Mouse (Mus musculus) forebrain, embryonic 10.5 days (tissue): ENCODE data around the gene Scimp. TPM values are rescaled to one million over a fixed set of nuclear protein-coding genes. Genes with fewer than 3 reads are reported as not detected.

Experiments used
- DNase-seq: peaks from one replicate; pipeline ENCODE4 v3.0.0-alpha.2; 2017; ENCODE audit warnings: low spot score; ENCODE audit errors: extremely low spot score
- H3K27ac ChIP-seq: fragments of 300-500 bp; sonication (generic); 2 replicates; pipeline ENCODE4 v1.5.1; 2016; ENCODE audit warnings: mild to moderate bottlenecking
- H3K27me3 ChIP-seq: fragments of 300-500 bp; sonication (generic); 2 replicates; pipeline ENCODE4 v1.6.1; 2016; ENCODE audit warnings: mild to moderate bottlenecking; ENCODE audit not compliant: poor library complexity, severe bottlenecking
- H3K36me3 ChIP-seq: fragments of 300-500 bp; sonication (generic); replicated peaks from 2 replicates; pipeline ENCODE4 v1.6.1; 2016; ENCODE audit warnings: mild to moderate bottlenecking, moderate library complexity
- H3K4me1 ChIP-seq: fragments of 300-500 bp; sonication (generic); 2 replicates; pipeline ENCODE4 v1.6.1; 2016
- H3K4me3 ChIP-seq: fragments of 300-500 bp; sonication (generic); 2 replicates; pipeline ENCODE4 v1.5.1; 2016; ENCODE audit warnings: mild to moderate bottlenecking, moderate library complexity
- H3K9me3 ChIP-seq: fragments of 300-500 bp; sonication (generic); 2 replicates; pipeline ENCODE4 v1.6.1; 2016; ENCODE audit warnings: mild to moderate bottlenecking, moderate library complexity
- WGBS: fragments of 180-500 bp; shearing (Covaris S2); methylation state at CpG from one replicate; pipeline ENCODE4 v1.1.7; 2016; 5-methylcytosine and 5-hydroxymethylcytosine counted together
- polyA plus RNA-seq: library from polyadenylated mRNA; unstranded; fragments of >200 nt; fragmentation: Nextera tagmentation; extraction: Ambion mirVana; gene quantifications from 2 replicates; pipeline ENCODE4 v1.2.1, GENCODE M21; 2016

Scimp gene
- polyA plus RNA-seq, 1 experiment from 2014 or later: not detected

DNA sequence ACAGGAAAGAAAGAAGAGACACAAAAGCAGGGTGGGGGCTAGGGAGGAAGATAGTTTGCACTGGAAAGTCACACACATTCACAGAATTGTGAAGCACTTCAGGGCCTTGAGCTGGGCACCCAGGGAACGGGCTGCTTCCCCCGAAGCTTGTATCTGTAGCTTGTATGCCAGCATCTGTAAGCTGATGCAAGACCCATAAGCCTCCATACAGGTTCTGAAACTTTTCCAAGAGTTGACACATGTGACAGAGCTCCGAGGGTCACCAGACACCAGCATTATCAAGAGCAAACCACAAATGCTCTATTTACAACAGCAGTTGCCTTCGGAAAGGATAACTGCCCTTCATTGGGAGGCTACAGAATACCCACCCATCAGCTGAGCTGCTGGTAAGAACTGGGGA is 4.8 kb downstream of the Scimp start:
- H3K27ac ChIP-seq: no peak overlapping the region
- no peak for DNase-seq
- no peaks in the 10 kb centered on the region; the same call in 1 of the 2 replicates for H3K4me1 ChIP-seq
- H3K9me3 ChIP-seq: no peaks in the 10 kb centered on the region
- H3K36me3 ChIP-seq: no peaks in the 10 kb centered on the region
- WGBS: 91% methylated on average over 4 of the region's 4 CpGs
- H3K27me3 ChIP-seq: no peaks in the 10 kb centered on the region
- no peak overlapping the region for H3K4me3 ChIP-seq

DNA sequence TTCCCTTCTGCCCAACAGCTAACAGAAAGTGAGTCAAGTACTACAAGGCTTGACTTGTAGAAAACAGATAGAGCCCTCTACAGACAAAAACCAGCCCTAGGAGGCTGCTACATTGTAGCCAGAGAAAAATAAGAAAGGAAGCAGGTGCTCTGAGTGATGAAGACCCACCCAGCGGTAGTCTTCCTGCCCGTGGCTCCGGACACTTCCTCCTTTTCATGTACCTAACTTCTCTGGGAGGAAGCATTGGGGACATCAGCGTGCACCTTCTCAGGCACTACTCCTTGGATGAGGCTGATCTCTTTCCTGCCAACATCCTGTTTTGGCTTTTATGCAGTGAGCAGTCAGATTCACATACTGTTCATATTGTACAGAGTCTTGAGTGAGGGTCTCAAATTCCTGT is 5.7 kb downstream of the Scimp start:
- 93% methylated on average over 4 of the region's 4 CpGs for WGBS
- no peak for DNase-seq
- Histone ChIP-seq H3K4me1 (no peaks in the 10 kb centered on the region; the same call in 1 of the 2 replicates), H3K9me3 (no peaks in the 10 kb centered on the region), H3K27me3 (no peaks in the 10 kb centered on the region), H3K4me3 (no peak overlapping the region), H3K27ac (no peak overlapping the region), H3K36me3 (no peaks in the 10 kb centered on the region)

DNA sequence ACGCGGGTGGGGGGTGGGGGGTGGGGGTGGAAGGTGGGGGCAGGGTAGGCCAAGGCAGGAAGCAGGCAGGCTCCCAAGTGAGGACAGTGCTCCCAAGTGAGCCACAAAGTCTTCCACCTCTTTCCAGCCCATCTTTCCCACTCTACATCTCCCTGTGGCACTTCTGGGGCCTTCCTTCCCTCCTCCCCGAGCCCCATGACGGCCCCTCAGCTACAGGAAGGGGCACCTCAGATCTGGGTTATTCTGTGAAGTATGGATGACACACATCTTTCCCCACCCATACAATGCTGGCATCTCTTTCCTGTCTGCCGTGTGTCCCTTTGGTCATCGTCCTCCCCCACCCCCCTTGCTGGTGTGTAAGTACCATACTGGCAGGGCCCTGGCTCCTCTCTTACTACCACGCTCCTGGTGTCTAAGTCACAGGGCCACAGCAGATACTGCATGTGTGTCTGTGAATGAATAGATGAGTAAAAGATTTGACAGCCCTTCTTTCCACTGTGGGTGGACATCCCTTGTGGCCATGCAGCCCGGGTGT is 6.7 kb downstream of the Scimp start:
- DNase-seq: no peak
- Histone ChIP-seq H3K4me1 (no peaks in the 10 kb centered on the region; the same call in 1 of the 2 replicates), H3K36me3 (no peaks in the 10 kb centered on the region), H3K27me3 (no peaks in the 10 kb centered on the region), H3K9me3 (no peaks in the 10 kb centered on the region), H3K27ac (peak overlapping the region; percentile 20; the same call in 1 of the 2 replicates), H3K4me3 (no peak overlapping the region)
- WGBS: 82% methylated on average over 8 of the region's 8 CpGs

DNA sequence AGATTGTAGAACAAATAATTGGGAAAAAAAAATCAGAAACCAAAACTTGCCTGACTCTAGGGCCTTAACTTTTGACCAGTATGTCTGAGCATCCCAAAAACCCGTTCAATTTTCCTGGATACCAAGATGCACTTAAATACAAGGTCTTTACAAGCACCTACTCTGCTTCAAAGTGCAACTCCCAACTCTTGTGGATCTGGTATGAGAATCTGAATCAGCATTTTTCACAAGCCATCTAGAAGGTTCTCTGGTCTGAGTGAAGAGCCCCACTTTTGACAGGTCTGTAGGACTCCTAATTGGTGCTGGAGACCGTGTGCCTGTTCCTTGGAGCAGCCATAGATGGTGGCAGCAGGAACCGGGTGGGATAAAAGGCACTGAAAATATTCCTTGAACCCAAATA is 8.0 kb downstream of the Scimp start:
- no peaks in the 10 kb centered on the region; the same call in 1 of the 2 replicates for H3K4me1 ChIP-seq
- no peaks in the 10 kb centered on the region for H3K27me3 ChIP-seq
- no peak overlapping the region for H3K4me3 ChIP-seq
- H3K9me3 ChIP-seq: no peaks in the 10 kb centered on the region
- H3K27ac ChIP-seq: no peak overlapping the region
- WGBS: 91% methylated on average over 3 of the region's 3 CpGs
- DNase-seq: no peak
- no peaks in the 10 kb centered on the region for H3K36me3 ChIP-seq

DNA sequence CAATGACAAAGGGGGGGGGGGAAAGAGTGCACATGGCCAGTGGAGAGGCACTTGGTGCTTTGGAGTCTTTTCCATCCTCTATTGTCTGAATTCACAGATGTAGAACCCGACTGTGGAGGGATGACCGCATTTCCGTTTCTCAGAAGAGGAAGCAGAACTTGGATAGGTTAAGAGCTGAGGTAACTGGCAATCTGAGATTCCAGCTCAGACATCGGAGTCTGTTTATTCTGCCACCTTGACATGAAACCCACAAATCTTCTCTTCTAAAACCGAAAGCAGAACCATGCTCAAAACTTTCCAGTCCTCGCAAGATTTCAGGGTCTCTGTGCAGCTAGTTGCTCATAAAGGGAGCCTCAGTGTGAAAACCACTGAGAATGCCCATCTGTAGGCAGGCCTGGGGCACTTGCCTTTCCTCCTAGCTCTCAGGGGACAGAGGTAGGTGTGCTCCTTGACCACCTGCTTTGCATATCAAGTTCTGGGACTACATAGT is 8.6 kb downstream of the Scimp start:
- no peaks in the 10 kb centered on the region; the same call in 1 of the 2 replicates for H3K4me1 ChIP-seq
- no peaks in the 10 kb centered on the region for H3K27me3 ChIP-seq
- no peaks in the 10 kb centered on the region for H3K9me3 ChIP-seq
- 90% methylated on average over 6 of the region's 6 CpGs for WGBS
- DNase-seq: no peak
- H3K27ac ChIP-seq: no peak overlapping the region
- no peaks in the 10 kb centered on the region for H3K36me3 ChIP-seq
- no peak overlapping the region for H3K4me3 ChIP-seq

DNA sequence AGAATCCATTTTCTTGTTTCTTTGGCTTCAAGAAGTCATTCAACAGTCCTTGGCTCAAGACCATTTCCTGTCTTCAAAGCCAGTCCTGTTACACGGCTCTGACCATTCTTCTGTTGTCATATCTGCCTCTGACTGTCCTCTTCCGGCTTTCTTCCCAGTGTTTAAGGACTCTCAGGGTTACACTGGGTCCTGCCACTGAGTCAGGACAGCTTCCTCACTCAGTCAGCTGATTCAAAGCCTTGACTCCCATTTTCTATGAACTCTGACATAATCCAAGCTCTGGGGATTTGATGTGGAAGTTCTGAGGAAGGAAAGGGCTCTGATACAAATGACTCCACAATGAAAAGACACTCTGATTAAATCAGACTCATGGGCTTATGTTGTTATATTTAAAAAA is 9.5 kb downstream of the Scimp start:
- DNase-seq: no peak
- no peak overlapping the region for H3K4me3 ChIP-seq
- H3K4me1 ChIP-seq: no peaks in the 10 kb centered on the region
- H3K27ac ChIP-seq: no peak overlapping the region
- 84% methylated on average over 2 of the region's 2 CpGs for WGBS
- no peaks in the 10 kb centered on the region for H3K36me3 ChIP-seq
- H3K9me3 ChIP-seq: no peaks in the 10 kb centered on the region
- no peaks in the 10 kb centered on the region for H3K27me3 ChIP-seq

DNA sequence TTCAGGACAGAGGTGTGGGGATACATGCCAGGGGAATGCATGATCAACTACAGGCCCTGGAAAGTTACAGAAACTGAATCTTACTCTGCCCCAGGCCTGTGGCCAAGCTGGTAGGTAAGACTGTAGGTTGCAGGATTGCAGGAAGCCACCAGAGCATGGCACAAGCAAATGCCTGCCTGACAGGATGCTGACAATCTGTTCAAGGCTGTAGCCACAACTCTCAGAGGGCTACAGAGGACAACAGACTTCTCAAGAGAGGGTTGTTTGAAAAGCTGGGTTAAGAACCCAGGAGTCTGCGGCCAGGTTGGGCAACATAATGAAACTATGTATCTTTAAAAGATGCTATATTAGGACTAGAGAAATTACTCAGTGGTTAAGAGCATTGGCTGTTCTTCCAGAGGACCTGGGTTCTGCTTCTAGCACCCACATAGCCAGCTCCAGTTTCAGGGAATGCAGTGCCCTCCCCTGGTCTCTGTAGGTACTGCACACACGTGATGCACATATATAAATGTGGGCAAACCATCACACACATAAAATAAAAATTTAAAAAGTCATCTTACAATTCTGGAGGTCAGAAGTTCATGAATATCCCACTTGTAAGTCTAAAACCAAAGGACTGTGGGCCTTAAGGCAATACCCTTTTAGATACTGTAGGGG is 10.1 kb downstream of the Scimp start:
- WGBS: 88% methylated on average over 2 of the region's 2 CpGs

DNA sequence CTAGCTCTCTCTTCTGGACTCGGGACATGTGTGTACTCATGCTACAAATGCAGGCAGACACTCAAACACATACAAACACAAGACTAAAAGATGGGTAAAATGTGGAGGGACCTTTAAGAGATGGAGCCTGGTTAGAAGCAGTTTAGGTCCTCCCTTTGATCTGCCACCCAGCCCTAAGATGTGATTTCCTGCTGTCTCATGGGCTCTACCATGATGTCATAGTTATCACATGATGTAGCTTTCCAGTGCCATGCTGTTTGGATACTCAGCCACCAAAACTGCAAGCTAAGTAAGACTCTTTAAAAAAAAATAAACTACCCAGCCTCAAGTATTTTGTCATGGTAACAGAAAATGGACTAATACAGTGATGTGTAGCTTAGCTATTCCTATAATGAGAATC is 20.0 kb downstream of the Scimp start:
- Histone ChIP-seq H3K36me3 (no peaks in the 10 kb centered on the region), H3K27ac (no peak overlapping the region), H3K4me1 (no peaks in the 10 kb centered on the region), H3K9me3 (no peaks in the 10 kb centered on the region), H3K27me3 (no peaks in the 10 kb centered on the region), H3K4me3 (no peak overlapping the region)
- no peak for DNase-seq
- WGBS: 97% methylated on average over 1 of the region's 1 CpGs

More for the DNA sequence above, 10.1 kb downstream of the Scimp start:
- Histone ChIP-seq H3K4me1 (no peaks in the 10 kb centered on the region), H3K27ac (no peak overlapping the region), H3K4me3 (no peak overlapping the region), H3K36me3 (no peaks in the 10 kb centered on the region), H3K27me3 (no peaks in the 10 kb centered on the region), H3K9me3 (no peaks in the 10 kb centered on the region)
- DNase-seq: no peak

DNA sequence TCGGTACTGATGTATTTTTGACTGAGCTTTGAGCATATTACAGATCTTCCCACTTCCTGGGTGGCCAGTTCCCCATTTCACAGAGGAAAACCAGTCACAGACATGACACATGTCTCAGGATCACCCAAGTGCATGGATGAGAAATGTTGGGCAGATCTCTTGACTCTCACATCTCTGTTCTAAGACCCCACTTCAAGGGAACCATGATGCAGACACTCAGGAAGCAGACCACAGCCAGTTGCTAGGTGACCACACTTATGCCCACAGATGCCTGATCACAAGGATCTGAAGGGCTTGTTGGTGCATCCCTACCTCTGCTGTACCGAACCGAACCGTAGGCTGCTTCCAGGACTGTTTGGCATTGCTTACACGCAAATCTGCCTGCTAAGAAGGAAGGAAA is 20.7 kb downstream of the Scimp start:
- Histone ChIP-seq H3K27ac (no peak overlapping the region), H3K4me3 (no peak overlapping the region), H3K36me3 (no peaks in the 10 kb centered on the region), H3K9me3 (no peaks in the 10 kb centered on the region), H3K27me3 (no peaks in the 10 kb centered on the region), H3K4me1 (no peaks in the 10 kb centered on the region)
- DNase-seq: no peak
- 87% methylated on average over 5 of the region's 5 CpGs for WGBS

DNA sequence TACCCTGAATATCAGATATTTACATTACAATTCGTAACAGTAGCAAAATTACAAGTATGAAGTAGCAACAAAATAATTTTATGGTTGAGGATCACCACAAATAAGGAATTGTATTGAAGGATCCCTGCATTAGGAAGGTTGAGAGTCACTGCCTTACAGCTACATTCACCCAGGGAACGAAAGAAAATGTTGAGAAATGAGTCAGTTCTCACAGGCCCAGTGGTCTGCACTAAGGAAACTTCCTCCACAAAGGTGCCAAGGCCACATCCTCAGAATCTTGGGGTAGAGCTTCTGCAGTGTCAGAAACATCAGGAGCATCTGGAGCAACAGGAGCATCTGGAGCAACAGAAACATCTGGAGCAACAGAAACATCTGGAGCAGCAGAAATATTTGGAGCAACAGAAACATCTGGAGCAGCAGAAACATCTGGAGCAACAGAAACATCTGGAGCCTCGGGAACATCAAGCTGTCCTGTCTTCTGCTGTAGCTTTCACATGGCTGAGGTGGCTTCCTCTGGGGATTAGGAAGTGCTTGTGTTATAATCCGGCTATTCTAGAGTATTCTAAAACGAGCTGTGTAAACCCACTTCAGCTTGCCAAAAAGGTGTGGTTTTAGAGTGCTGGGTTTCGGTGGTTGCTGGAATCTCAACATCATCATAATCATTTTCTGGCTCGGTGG is 21.4 kb downstream of the Scimp start:
- Histone ChIP-seq H3K27me3 (no peaks in the 10 kb centered on the region), H3K36me3 (no peaks in the 10 kb centered on the region), H3K4me1 (no peaks in the 10 kb centered on the region), H3K9me3 (no peaks in the 10 kb centered on the region), H3K4me3 (no peak overlapping the region), H3K27ac (no peak overlapping the region)
- no peak for DNase-seq
- 77% methylated on average over 7 of the region's 7 CpGs for WGBS

DNA sequence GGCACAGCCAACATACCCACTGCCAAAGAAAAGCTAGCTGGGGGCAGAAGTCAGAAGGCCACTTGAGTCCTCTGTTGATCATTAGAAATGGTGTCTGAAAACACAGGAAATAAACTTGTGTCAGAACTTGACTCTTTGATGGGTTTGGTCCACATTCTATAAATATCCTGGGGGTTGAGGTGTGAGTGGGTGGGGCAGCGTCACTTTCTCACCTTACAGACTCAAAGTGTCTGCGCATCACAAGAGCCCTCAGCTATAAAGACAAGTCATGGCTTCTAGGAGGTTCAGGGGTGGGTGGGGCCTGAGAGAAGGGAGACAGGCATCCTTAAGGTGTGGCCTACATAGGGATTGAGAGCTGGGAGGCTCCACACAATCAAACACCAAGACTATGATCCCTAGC is 22.0 kb downstream of the Scimp start:
- no peaks in the 10 kb centered on the region for H3K4me1 ChIP-seq
- H3K9me3 ChIP-seq: no peaks in the 10 kb centered on the region
- 88% methylated on average over 2 of the region's 2 CpGs for WGBS
- H3K4me3 ChIP-seq: no peak overlapping the region
- H3K27ac ChIP-seq: no peak overlapping the region
- no peak for DNase-seq
- H3K36me3 ChIP-seq: no peaks in the 10 kb centered on the region
- no peaks in the 10 kb centered on the region for H3K27me3 ChIP-seq

DNA sequence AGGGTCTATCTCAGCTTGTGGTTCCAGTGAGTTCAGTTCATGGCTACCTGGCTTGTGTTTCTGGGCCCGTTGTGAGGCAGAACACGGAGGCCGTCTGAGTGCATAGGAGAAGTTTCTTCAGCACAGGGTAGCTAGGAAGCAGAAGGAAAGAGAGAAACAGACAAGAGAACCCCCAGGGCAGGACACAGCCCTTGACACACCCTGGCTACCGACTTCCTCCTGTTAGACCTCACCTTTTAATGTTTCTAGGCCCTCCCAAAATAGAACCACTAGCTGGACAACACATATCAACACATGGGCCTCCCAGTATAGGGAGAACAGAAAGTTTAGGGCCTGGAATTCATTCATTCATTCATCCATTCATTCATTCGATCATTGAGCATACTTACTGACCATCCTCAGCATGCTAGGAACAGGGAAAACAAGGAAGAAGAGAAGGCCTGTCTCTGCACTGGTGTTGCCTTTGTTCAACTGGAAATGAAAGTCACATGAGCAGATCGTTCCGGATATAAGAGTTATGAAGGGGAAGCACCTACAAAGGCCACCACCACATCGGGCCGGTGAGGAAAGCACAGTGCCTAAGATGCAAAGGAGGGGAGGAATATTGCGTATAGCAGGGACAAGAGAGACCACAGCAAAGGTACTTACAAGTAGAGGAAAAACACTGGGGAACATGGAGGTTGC is 23.3 kb downstream of the Scimp start:
- WGBS: 90% methylated on average over 10 of the region's 10 CpGs
- Histone ChIP-seq H3K4me3 (no peak overlapping the region), H3K4me1 (no peaks in the 10 kb centered on the region), H3K36me3 (no peaks in the 10 kb centered on the region), H3K27ac (no peak overlapping the region), H3K27me3 (no peaks in the 10 kb centered on the region), H3K9me3 (no peaks in the 10 kb centered on the region)
- DNase-seq: no peak

DNA sequence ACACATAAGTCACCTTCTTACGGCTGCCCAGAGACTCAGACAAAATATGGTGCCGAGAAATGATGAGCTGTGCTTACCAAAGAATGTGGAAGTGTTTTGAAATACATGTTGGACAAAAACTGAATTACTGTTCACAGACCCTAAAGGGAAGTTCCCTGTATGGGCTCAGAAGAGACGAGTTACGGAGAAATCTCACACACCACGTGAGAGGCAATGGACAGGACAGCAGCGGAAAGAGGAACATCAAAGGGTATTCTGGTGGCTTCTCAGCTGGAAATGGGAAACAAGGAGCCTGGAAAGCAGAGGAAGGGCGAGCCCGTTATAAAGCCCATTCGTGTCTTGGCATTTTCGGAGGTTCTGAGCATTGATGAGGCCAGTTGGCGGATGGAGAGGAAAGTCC is 25.3 kb downstream of the Scimp start:
- no peak for DNase-seq
- Histone ChIP-seq H3K4me3 (no peak overlapping the region), H3K27ac (no peak overlapping the region), H3K36me3 (no peaks in the 10 kb centered on the region), H3K4me1 (no peaks in the 10 kb centered on the region), H3K27me3 (no peaks in the 10 kb centered on the region), H3K9me3 (no peaks in the 10 kb centered on the region)
- WGBS: 81% methylated on average over 11 of the region's 11 CpGs
